ENCODE assay signal across 8 mouse cellular contexts in genomic region chr3:93554981-93555877, GRCm38 (mm10). TPM values are rescaled to one million over a fixed set of nuclear protein-coding genes. Genes with fewer than 3 reads are reported as not detected.
A peak's percentile ranks its signal among the peaks of the same experiment; 100 is the strongest.
DNase-seq lines count a peak whose midpoint lies in the region; ATAC-seq and TF ChIP-seq lines count a peak whose summit lies in the region.

Gene S100a10, plus strand, starts transcription at chr3:93555080.

- WGBS in hindbrain, embryonic 14.5 days, result 3% methylated on average over 38 of the region's 39 CpGs

- H3K9me3 ChIP-seq in hindbrain, embryonic 14.5 days (ENCODE audit: control insufficient read depth, low read length), result no peaks in the 10 kb centered on the region
- H3K9me3 ChIP-seq in megakaryocyte, embryonic 14.5 days, result no peaks in the 10 kb centered on the region

- no peaks in the 10 kb centered on the region for H3K36me3 ChIP-seq in hindbrain, embryonic 14.5 days (replicated peaks; ENCODE audit: control insufficient read depth, insufficient read depth)
- H3K36me3 ChIP-seq in megakaryocyte, embryonic 14.5 days (replicated peaks; ENCODE audit: low read length), result peaks cover 32% of the 10 kb centered on the region

- intact Hi-C loops in gastrocnemius, adult 2 months (cut with DNase I), result no loop called here
- intact Hi-C loops in left cerebral cortex, postnatal 14 days (cut with DNase I), result no loop called here

- peak within 1 kb of the TSS; percentile 80 for H3K4me3 ChIP-seq in gastrocnemius, adult 2 months
- H3K4me3 ChIP-seq in hindbrain, embryonic 14.5 days (replicated peaks; ENCODE audit: low read length), result peak within 1 kb of the TSS; percentile 45
- H3K4me3 ChIP-seq in megakaryocyte, embryonic 14.5 days (replicated peaks), result peak within 1 kb of the TSS; percentile 96

- ATAC-seq in hindbrain, embryonic 14.5 days (ENCODE audit: low FRiP score), result peak; percentile 74

- TF ChIP-seq CTCF in gastrocnemius, adult 2 months (IDR thresholded peaks at IDR 0.05), result no peak

- peaks cover 10% of the 10 kb centered on the region for H3K4me1 ChIP-seq in hindbrain, embryonic 14.5 days (replicated peaks; ENCODE audit: control insufficient read depth, insufficient read depth, low read length)
- peaks cover 75% of the 10 kb centered on the region for H3K4me1 ChIP-seq in megakaryocyte, embryonic 14.5 days

- peaks cover 13% of the 10 kb centered on the region for H3K27me3 ChIP-seq in hindbrain, embryonic 14.5 days (ENCODE audit: control insufficient read depth, insufficient read depth, low read length)
- no peaks in the 10 kb centered on the region for H3K27me3 ChIP-seq in megakaryocyte, embryonic 14.5 days (replicated peaks)

- DNase-seq in Muller cell, postnatal 12 days (ENCODE audit: inconsistent ontology term), result peak; percentile 91
- peak; percentile 57 for DNase-seq in brain, adult 2 months (ENCODE audit: low read depth, low spot score)
- peak; percentile 87 for DNase-seq in gastrocnemius, adult 2 months
- peak; percentile 37 for DNase-seq in hindbrain, embryonic 14.5 days (ENCODE audit: low spot score)
- no peak for DNase-seq in left cerebral cortex, postnatal 14 days (ENCODE audit: low spot score in 2 of 2)
- DNase-seq in right cerebral cortex, postnatal 25 days, result peak; percentile 17
- peak; percentile 81 for DNase-seq in yolk sac, embryonic 10.5 days (ENCODE audit: low spot score)

- peak within 1 kb of the TSS; percentile 82 for H3K4me2 ChIP-seq in hindbrain, embryonic 14.5 days (replicated peaks)

- H3K27ac ChIP-seq in gastrocnemius, adult 2 months, result peak within 1 kb of the TSS; percentile 94
- H3K27ac ChIP-seq in hindbrain, embryonic 14.5 days, result peak within 1 kb of the TSS; percentile 29

- H3K9ac ChIP-seq in hindbrain, embryonic 14.5 days, result peak within 1 kb of the TSS; percentile 55

RNA-seq across cellular contexts. Expression of gene S100a10, which starts in this region (rescaled TPM):
- 10 to 100 TPM; 29.0 to 61.7 TPM for total RNA-seq in gastrocnemius, adult 2 months (2021)
- polyA plus RNA-seq in hindbrain, embryonic 14.5 days (2014; fragmentation: Nextera tagmentation; extraction: Ambion mirVana), result 172 and 201 TPM in 2 replicates
- 10 to 100 TPM; 35.8 to 37.2 TPM for total RNA-seq in left cerebral cortex, postnatal 14 days (2021)
- polyA plus RNA-seq in megakaryocyte, embryonic 14.5 days (2012; ENCODE audit: insufficient read depth, low replicate concordance), result 22.4 and 116 TPM in 2 replicates

Comparison
In these comparisons a context has a peak if more than half of its experiments do, and no peak if none do; other contexts are left out.
1. DNase-seq: peak in Muller cell, postnatal 12 days (single experiment), brain, adult 2 months (single experiment), gastrocnemius, adult 2 months (single experiment), hindbrain, embryonic 14.5 days (single experiment), right cerebral cortex, postnatal 25 days (single experiment) and yolk sac, embryonic 10.5 days (single experiment); none in left cerebral cortex, postnatal 14 days (0 of 2).
2. H3K4me3 ChIP-seq: peak in every context shown above with its lines; median percentile 96 in megakaryocyte, embryonic 14.5 days; 80 in gastrocnemius, adult 2 months; 45 in hindbrain, embryonic 14.5 days.